Mouse (Mus musculus) MEL (cell line): Measurements from ENCODE around the gene Prpf19. TPM values are rescaled to one million over a fixed set of nuclear protein-coding genes. Genes with fewer than 3 reads are reported as not detected.

Experiments used
- DNase-seq: peaks from one replicate; pipeline ENCODE4 v3.0.0; 2011; ENCODE audit warnings: low read depth, low spot score
- H3K27ac ChIP-seq: 2 replicates; pipeline ENCODE4 v1.5.1; 2012; ENCODE audit warnings: low read depth, mild to moderate bottlenecking, control low read depth, low read length, moderate library complexity; ENCODE audit not compliant: control insufficient read depth
- H3K27me3 ChIP-seq, 2 experiments: fragments of 150-350 bp in 1 of 2; sonication (generic) in 1 of 2; 2 replicates each; pipeline ENCODE4 v1.6.1; 2012; ENCODE audit warnings: low read length in 2 of 2, mild to moderate bottlenecking in 2 of 2, improper control_type of control experiment in 1 of 2, moderate library complexity in 1 of 2; ENCODE audit not compliant: insufficient read depth in 2 of 2, control insufficient read depth in 1 of 2
- H3K36me3 ChIP-seq, 2 experiments: 2 replicates each; pipeline ENCODE4 v1.6.1; 2012 to 2014; ENCODE audit warnings: low read length in 2 of 2, improper control_type of control experiment in 1 of 2, inconsistent platforms in 1 of 2, mild to moderate bottlenecking in 1 of 2; ENCODE audit not compliant: insufficient read depth in 2 of 2, control insufficient read depth in 1 of 2
- H3K4me1 ChIP-seq, 2 experiments: fragments of 150-350 bp in 1 of 2; sonication (generic) in 1 of 2; 2 replicates each; pipeline ENCODE4 v1.6.1; 2012; ENCODE audit warnings: low read length in 2 of 2, improper control_type of control experiment in 1 of 2, mild to moderate bottlenecking in 1 of 2; ENCODE audit not compliant: insufficient read depth in 2 of 2, control insufficient read depth in 1 of 2
- H3K4me3 ChIP-seq, 2 experiments: fragments of 150-350 bp in 1 of 2; sonication (generic) in 1 of 2; 2 replicates each; pipeline ENCODE4 v1.5.1; 2012; ENCODE audit warnings: low read depth in 2 of 2, low read length in 2 of 2, mild to moderate bottlenecking in 2 of 2, moderate library complexity in 2 of 2, control low read depth in 1 of 2, improper control_type of control experiment in 1 of 2; ENCODE audit not compliant: control insufficient read depth in 1 of 2, insufficient read depth in 1 of 2
- H3K79me2 ChIP-seq: 2 replicates; pipeline ENCODE4 v1.6.1; 2012; ENCODE audit warnings: mild to moderate bottlenecking, low read length, moderate library complexity; ENCODE audit not compliant: control insufficient read depth, poor library complexity, insufficient read depth
- H3K9ac ChIP-seq: 2 replicates; pipeline ENCODE4 v1.6.1; 2012; ENCODE audit warnings: low read depth, mild to moderate bottlenecking, control low read depth, low read length, moderate library complexity; ENCODE audit not compliant: control insufficient read depth, poor library complexity, severe bottlenecking
- H3K9me3 ChIP-seq: fragments of 150-350 bp; sonication (generic); replicated peaks from 2 replicates; pipeline ENCODE4 v1.6.1; 2012; ENCODE audit warnings: mild to moderate bottlenecking, low read length, improper control_type of control experiment, moderate library complexity; ENCODE audit not compliant: insufficient read depth
- CTCF ChIP-seq, 3 experiments: IDR thresholded peaks in 2 of 3; conservative IDR thresholded peaks in 1 of 3; 2 replicates each; pipeline ENCODE4 v1.5.1; 2011 to 2012; ENCODE audit warnings: low read length in 3 of 3, low read depth in 2 of 3, mild to moderate bottlenecking in 2 of 3, improper control_type of control experiment in 1 of 3, inconsistent platforms in 1 of 3, mixed read lengths in 1 of 3, moderate library complexity in 1 of 3; ENCODE audit not compliant: control insufficient read depth in 1 of 3, insufficient read depth in 1 of 3, poor library complexity in 1 of 3, severe bottlenecking in 1 of 3
- EP300 ChIP-seq, 2 experiments: IDR thresholded peaks; 2 replicates each; pipeline ENCODE4 v1.6.1; 2011; ENCODE audit warnings: improper control_type of control experiment in 2 of 2, low read length in 2 of 2, low read depth in 1 of 2, mild to moderate bottlenecking in 1 of 2
- ETS1 ChIP-seq: IDR thresholded peaks from 2 replicates; pipeline ENCODE4 v1.6.1; 2012; ENCODE audit warnings: low read depth, mild to moderate bottlenecking, inconsistent platforms, low read length, improper control_type of control experiment, moderate library complexity
- GATA1 ChIP-seq: IDR thresholded peaks from 2 replicates; pipeline ENCODE4 v1.6.1; 2011; ENCODE audit warnings: low read depth, low read length, improper control_type of control experiment
- JUND ChIP-seq: IDR thresholded peaks from 2 replicates; pipeline ENCODE4 v1.6.1; 2011; ENCODE audit warnings: low read depth, mild to moderate bottlenecking, improper control_type of control experiment, low read length
- MAFK ChIP-seq: IDR thresholded peaks from 2 replicates; pipeline ENCODE4 v1.6.1; 2011; ENCODE audit warnings: low read depth, mild to moderate bottlenecking, low read length, improper control_type of control experiment, borderline replicate concordance
- MAX ChIP-seq: IDR thresholded peaks from 2 replicates; pipeline ENCODE4 v1.6.1; 2011; ENCODE audit warnings: low read length, improper control_type of control experiment
- MYC ChIP-seq: IDR thresholded peaks from 2 replicates; pipeline ENCODE4 v1.6.1; 2011; ENCODE audit warnings: low read depth, mild to moderate bottlenecking, low read length, improper control_type of control experiment, moderate library complexity
- POLR2A ChIP-seq, 2 experiments: IDR thresholded peaks; 2 replicates each; pipeline ENCODE4 v1.6.1; 2011 to 2012; ENCODE audit warnings: low read length in 2 of 2, mild to moderate bottlenecking in 2 of 2, control low read depth in 1 of 2, improper control_type of control experiment in 1 of 2, low read depth in 1 of 2, moderate library complexity in 1 of 2; ENCODE audit not compliant: control insufficient read depth in 1 of 2, insufficient read depth in 1 of 2, poor library complexity in 1 of 2
- SIN3A ChIP-seq: IDR thresholded peaks from 2 replicates; pipeline ENCODE4 v1.6.1; 2012; ENCODE audit warnings: low read length, improper control_type of control experiment, inconsistent platforms
- SMC3 ChIP-seq: IDR thresholded peaks from 2 replicates; pipeline ENCODE4 v1.6.1; 2011; ENCODE audit warnings: low read depth, low read length, improper control_type of control experiment
- UBTF ChIP-seq: IDR thresholded peaks from 2 replicates; pipeline ENCODE4 v1.6.1; 2012; ENCODE audit warnings: low read depth, mild to moderate bottlenecking, inconsistent platforms, low read length, improper control_type of control experiment, moderate library complexity, borderline replicate concordance; ENCODE audit not compliant: insufficient read depth
- USF1 ChIP-seq: IDR thresholded peaks from 2 replicates; pipeline ENCODE4 v1.6.1; 2014; ENCODE audit warnings: low read depth, mild to moderate bottlenecking, inconsistent platforms, low read length, improper control_type of control experiment, moderate library complexity
- ZC3H11A ChIP-seq: IDR thresholded peaks from 2 replicates; pipeline ENCODE4 v1.6.1; 2012; ENCODE audit warnings: low read depth, mild to moderate bottlenecking, inconsistent platforms, low read length, improper control_type of control experiment
- ZNF384 ChIP-seq: IDR thresholded peaks from 2 replicates; pipeline ENCODE4 v1.6.1; 2012; ENCODE audit warnings: low read depth, mild to moderate bottlenecking, inconsistent platforms, low read length, improper control_type of control experiment
- polyA plus RNA-seq, 2 experiments: library from polyadenylated mRNA; stranded (reverse) in 1 of 2; unstranded in 1 of 2; fragments of >175 nt in 1 of 2; fragments of >200 nt in 1 of 2; gene quantifications; 2 replicates each; pipeline versions ENCODE4 v1.2.1 to v1.2.4; 2012; ENCODE audit warnings: low replicate concordance in 2 of 2, low read depth in 1 of 2; ENCODE audit not compliant: insufficient read length in 2 of 2, insufficient read depth in 1 of 2, missing spikeins in 1 of 2
- total RNA-seq: library from RNA; depleted of rRNA; stranded (reverse); fragments of 300-350 nt; gene quantifications from 2 replicates; pipeline ENCODE4 v1.2.3, GENCODE M21; 2012; rRNA removed

Gene Prpf19
- total and polyA plus RNA-seq, 3 experiments = 128 to 363 (median 158) TPM

GRCm38 (mm10) chr19:10949558-10949957 is 54.5 kb downstream of the Prpf19 start:
- peaks cover 0 to 18% of the 10 kb centered on the region in 2 experiments; a peak in 2 of 4 replicates for H3K36me3 ChIP-seq
- peak overlapping the region; percentile 85 for H3K27ac ChIP-seq
- TF ChIP-seq MAX (no peak), EP300 (IDR thresholded peaks at IDR 0.05; ENCODE audit: low read depth in 1 of 2, low read length in 2 of 2) (peak in 1 of 2 experiments; percentile 20; a peak in 1 of 4 replicates), POLR2A (IDR thresholded peaks at IDR 0.05; ENCODE audit: control insufficient read depth in 1 of 2, insufficient read depth in 1 of 2, low read depth in 1 of 2, low read length in 2 of 2, poor library complexity in 1 of 2) (0 out of 4 replicates have a peak, but pooled peaks of 1 of the 2 experiments have one; percentile 7), ZNF384 (0 out of 2 replicates have a peak, but pooled peaks have one; percentile 3)
- TF ChIP-seq, all 39 proteins: peak for 3
- Histone ChIP-seq H3K4me3 (peak overlapping the region; percentile 65 to 95), H3K79me2 (peaks cover 34% of the 10 kb centered on the region), H3K9ac (peak overlapping the region; percentile 80), H3K9me3 (no peaks in the 10 kb centered on the region), H3K27me3 (peaks cover 3 to 5% of the 10 kb centered on the region in 2 experiments; a peak in 2 of 4 replicates), H3K4me1 (peaks cover 0 to 13% of the 10 kb centered on the region in 2 experiments; a peak in 2 of 4 replicates)
- DNase-seq = peak; percentile 65

GRCm38 (mm10) chr19:10952021-10952939 is 57.2 kb downstream of the Prpf19 start:
- no peak for DNase-seq
- Histone ChIP-seq H3K9me3 (no peaks in the 10 kb centered on the region), H3K79me2 (peaks cover 17% of the 10 kb centered on the region), H3K4me1 (peaks cover 0 to 2% of the 10 kb centered on the region in 2 experiments; a peak in 1 of 4 replicates), H3K36me3 (peaks cover 0 to 5% of the 10 kb centered on the region in 2 experiments; a peak in 2 of 4 replicates), H3K4me3 (no peak overlapping the region), H3K27me3 (peaks cover 5 to 8% of the 10 kb centered on the region in 2 experiments), H3K9ac (no peak overlapping the region), H3K27ac (no peak overlapping the region)
- TF ChIP-seq JUND (no peak), SMC3 (no peak), ETS1 (no peak), EP300 (IDR thresholded peaks at IDR 0.05; ENCODE audit: low read depth in 1 of 2, low read length in 2 of 2) (no peak), MAFK (no peak), MYC (no peak), UBTF (no peak), CTCF (IDR thresholded peaks at IDR 0.05 in 2 of 3, conservative IDR thresholded peaks at IDR 0.05 in 1 of 3; ENCODE audit: control insufficient read depth in 1 of 3, insufficient read depth in 1 of 3, low read depth in 2 of 3, low read length in 3 of 3, poor library complexity in 1 of 3, severe bottlenecking in 1 of 3) (no peak), USF1 (no peak), GATA1 (no peak), SIN3A (no peak), ZNF384 (no peak), ZC3H11A (no peak)

Other genes starting within 250 kb of the Prpf19 start
- not detected in 2 replicates for gene Pga5, start 217.2 kb upstream of the Prpf19 start, total RNA-seq
- gene Pga5, start 217.2 kb upstream of the Prpf19 start, polyA plus RNA-seq = not detected
- 6.5 and 8.1 TPM in 2 replicates for gene Vps37c, start 206.5 kb upstream of the Prpf19 start, total RNA-seq
- gene Vps37c, start 206.5 kb upstream of the Prpf19 start, polyA plus RNA-seq = 10 to 100 TPM in 1 of 2 experiments, not detected in 1; 11.9 TPM
- not detected in 2 replicates for gene Cd5, start 156.2 kb upstream of the Prpf19 start, total RNA-seq
- not detected for gene Cd5, start 156.2 kb upstream of the Prpf19 start, polyA plus RNA-seq
- gene Cd6, start 65.2 kb upstream of the Prpf19 start, total RNA-seq = not detected in 2 replicates
- not detected for gene Cd6, start 65.2 kb upstream of the Prpf19 start, polyA plus RNA-seq
- not detected in 2 replicates for gene Slc15a3, start 55.5 kb upstream of the Prpf19 start, total RNA-seq
- gene Slc15a3, start 55.5 kb upstream of the Prpf19 start, polyA plus RNA-seq = not detected
- gene Tmem132a, start 25.3 kb upstream of the Prpf19 start, total RNA-seq = not detected in 2 replicates
- not detected for gene Tmem132a, start 25.3 kb upstream of the Prpf19 start, polyA plus RNA-seq
- gene Tmem109, start 13.2 kb upstream of the Prpf19 start, total RNA-seq = 20.6 and 30.4 TPM in 2 replicates
- 10 to 100 TPM in 1 of 2 experiments, not detected in 1; 42.4 TPM for gene Tmem109, start 13.2 kb upstream of the Prpf19 start, polyA plus RNA-seq
- not detected in 2 replicates for gene Zp1, start 25.4 kb downstream of the Prpf19 start, total RNA-seq
- gene Zp1, start 25.4 kb downstream of the Prpf19 start, polyA plus RNA-seq = not detected
- gene Ptgdr2, start 41.9 kb downstream of the Prpf19 start, total RNA-seq = 0.33 and 0.46 TPM in 2 replicates
- under 1 TPM in 1 of 2 experiments, not detected in 1; 0.31 TPM for gene Ptgdr2, start 41.9 kb downstream of the Prpf19 start, polyA plus RNA-seq
- gene Ccdc86, start 54.0 kb downstream of the Prpf19 start, total RNA-seq = 20.2 and 29.5 TPM in 2 replicates
- 10 to 100 TPM in 1 of 2 experiments, not detected in 1; 50.9 TPM for gene Ccdc86, start 54.0 kb downstream of the Prpf19 start, polyA plus RNA-seq
- gene Ms4a10, start 79.4 kb downstream of the Prpf19 start, total RNA-seq = not detected in 2 replicates
- gene Ms4a10, start 79.4 kb downstream of the Prpf19 start, polyA plus RNA-seq = not detected
- not detected in 2 replicates for gene Ms4a15, start 98.0 kb downstream of the Prpf19 start, total RNA-seq
- not detected for gene Ms4a15, start 98.0 kb downstream of the Prpf19 start, polyA plus RNA-seq
- gene Ms4a18, start 122.8 kb downstream of the Prpf19 start, total RNA-seq = not detected in 2 replicates
- not detected for gene Ms4a18, start 122.8 kb downstream of the Prpf19 start, polyA plus RNA-seq
- not detected in 2 replicates for gene Ms4a8a, start 185.9 kb downstream of the Prpf19 start, total RNA-seq
- gene Ms4a8a, start 185.9 kb downstream of the Prpf19 start, polyA plus RNA-seq = not detected
- gene 1700017D01Rik, start 235.6 kb downstream of the Prpf19 start, total RNA-seq = not detected in 2 replicates
- gene 1700017D01Rik, start 235.6 kb downstream of the Prpf19 start, polyA plus RNA-seq = not detected